Mouse (Mus musculus): ENCODE results near the gene Nadk.

The Nadk gene

DNA sequence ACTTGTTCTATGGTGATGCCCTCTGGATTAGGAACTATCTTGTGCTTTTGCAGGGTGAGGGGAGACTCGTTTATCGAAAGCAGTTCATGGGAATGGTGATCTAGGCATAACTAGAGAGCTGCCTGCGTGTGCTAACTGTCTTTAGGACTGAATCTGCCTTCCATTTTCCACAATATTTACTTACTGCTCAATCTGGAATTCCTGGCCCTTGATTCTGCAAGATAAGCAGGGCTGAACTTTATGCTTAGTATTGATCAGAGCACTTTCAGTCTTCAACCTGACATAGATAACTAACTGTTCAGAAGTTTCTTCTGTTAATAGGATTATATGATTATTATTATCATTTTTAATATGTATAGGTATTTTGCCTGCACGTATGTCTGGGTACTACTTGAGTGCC, 43.0 kb downstream of the Nadk start:
- no peak for DNase-seq

DNA sequence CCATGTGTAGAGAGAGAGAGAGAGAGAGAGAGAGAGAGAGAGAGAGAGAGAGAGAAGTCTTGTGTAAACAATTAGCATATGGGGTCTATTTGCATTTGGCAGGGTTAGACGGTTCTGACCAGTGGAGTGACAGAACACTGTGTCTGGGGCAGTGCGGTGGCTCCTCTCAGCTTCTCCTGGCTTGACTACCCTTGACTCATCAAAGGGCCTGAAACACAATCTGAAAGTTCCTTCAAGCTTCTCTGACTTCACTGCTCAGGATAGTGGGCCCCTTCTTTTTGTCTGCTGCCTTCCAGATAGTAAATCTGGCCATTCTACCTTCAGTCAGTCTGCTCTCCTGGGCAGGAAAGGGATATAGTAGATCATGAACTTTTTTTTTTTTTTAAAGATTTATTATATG, 44.6 kb downstream of the Nadk start:
- no peak for DNase-seq

DNA sequence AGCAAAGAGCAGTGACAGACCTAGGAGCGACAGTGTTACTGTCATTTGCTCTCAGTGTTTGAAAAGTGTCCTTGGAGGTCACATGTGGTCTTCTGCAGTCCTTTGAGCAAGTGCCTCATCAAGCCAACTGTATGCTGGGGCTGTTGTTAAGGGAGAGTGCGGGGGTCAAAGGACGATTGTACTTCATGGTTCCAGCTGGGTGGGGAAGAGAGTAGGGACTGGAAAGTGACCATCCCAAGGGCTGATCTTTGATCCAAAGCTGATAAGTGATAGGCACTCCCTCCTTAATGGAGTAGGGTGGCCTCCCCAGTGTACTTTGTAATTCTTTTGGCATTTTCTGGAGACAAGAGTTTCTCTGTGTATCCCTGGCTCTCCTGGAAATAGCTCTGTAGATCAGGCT, 49.7 kb downstream of the Nadk start:
- no peak for DNase-seq

DNA sequence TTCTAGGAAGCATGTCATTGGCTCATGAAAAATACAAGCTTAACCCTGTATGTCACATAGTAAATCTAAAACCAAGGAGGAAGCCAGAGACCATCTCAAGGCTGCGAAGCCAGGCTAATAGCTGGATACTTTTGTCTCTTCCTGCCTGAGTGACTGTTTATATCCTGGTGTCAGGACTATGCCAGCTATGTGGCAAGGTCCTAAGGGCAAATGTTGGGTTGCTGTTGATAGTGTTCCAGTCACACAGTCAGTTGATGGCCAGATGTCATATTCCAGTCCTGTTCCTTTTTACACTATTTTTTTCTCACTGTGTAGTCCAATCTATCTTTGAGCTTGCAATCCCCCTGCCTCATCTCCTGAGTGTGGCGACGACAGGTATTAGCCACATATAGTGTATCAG, 51.1 kb downstream of the Nadk start:
- no peak for DNase-seq

DNA sequence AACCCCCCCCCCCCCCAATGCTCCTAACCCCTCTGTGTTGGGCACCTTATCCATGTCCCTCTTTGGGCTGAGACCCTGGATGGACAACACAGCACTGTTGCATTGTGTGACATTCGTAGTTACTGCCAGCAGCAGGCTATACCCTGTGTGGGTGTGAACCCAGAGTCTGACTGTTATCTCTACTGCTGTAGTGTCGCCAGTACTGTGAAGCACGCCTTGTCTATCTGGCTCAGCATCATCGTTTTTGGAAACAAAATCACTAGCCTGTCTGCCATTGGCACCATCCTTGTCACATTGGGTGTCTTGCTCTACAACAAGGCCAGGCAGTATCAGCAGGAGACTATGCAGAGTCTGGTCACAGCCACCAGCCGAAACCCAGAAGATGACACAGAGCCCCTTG, 56.1 kb downstream of the Nadk start:
- DNase-seq: no peak

DNA sequence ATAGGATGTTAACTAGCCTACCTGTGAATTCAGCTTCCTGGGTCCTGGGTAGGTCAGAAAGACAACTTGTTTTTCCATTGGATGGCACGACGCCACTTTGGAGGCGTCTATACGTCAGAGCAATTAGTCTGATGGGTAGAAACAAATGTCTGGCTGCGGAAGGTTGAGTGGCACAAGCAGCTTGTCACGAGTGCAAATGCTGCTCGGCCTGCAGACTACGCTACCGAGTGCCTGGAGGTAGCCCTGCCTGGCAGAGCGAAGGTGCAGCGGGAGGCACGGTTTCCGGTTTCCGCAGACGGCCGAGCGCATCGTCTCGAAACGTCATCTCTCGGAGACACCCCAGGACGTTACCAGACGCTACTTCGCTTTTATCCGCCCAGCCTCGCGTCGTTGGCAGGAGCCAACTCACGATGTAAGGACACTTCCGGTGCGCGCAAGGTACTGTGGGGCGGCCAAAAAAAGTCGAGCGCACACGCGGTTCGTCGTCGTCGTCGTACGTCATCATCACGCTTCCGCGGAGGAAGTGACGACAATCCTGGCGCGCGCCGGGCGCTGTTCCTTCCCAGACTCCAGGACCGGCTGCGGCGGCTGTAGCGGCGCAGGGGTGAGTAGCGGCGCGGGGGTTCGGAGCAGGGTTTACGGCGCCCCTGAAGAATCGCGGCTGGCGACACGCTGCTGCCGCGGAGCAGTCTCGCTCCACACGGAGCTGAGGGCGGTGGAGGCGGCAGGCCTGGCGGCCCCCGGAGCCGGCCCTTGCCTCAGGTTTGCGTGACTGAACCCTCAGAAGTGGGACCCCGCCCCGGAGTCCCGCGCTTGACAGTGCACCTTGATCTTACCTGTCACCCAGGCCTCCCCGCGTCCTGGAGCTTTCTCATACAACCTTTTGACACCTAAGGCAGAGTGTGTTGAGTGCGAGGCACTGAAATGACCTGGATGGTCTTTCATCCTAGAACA, 62.4 kb downstream of the Nadk start, which contains the start of gene Cdk11b:
Gene Cdk11b, plus strand, starts transcription at position 517 of the 954 bp plus-strand sequence.
- peak; percentile 94 for DNase-seq

DNA sequence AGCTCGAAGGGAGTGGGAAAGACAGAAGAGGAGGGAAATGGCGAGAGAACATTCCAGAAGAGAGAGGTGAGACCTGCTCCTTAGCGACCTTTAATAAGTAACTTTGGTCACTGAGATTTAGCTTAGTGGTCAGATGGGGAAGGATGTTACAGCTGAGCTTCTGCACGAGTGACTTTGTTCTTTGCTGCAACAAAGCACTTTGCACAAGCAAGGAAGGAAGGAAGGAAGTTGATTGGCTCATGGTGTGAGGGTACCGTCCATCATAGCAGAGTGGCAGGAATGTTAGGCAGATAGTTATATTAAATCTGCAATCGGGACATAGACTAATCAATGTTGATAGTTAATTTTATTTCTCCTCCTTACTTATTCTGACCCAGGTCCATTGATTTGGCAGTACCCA, 68.1 kb downstream of the Nadk start:
- no peak for DNase-seq

DNA sequence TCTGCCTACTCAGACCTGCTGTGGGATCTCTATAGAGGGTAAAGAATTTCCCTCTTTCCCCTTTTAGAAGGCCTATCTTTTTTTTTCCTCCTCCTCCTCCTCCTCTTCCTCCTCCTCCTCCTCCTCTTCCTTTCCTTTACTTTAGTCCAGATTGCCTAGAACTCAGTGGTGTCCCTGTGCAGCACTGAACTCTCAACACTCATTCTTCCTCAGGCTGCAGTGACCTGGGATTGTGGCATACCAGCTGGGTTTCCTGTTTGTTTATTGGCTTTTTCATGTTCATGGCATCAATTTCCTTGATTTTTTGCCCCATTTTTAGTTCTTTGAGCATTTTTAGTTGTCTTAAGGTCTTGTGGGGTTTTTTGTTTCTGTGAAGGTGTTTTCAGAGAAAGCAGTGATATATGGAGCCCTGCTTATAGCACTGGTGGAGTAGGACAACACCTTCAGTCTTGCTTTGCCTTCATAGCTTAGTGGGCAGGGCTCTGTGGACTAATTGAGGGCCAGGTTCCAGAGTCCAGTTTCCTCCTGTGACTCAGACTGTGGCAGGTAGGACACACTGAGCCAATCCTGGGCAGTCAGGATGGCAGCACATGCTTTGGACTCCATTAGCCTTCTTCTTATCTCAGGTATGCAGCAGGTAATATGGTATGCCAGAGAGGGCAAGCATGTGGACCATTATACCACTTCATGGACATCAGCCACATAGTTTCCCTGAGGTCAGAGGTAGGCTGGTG, 73.8 kb downstream of the Nadk start:
- no peak for DNase-seq
